Mouse (Mus musculus): Measurements from ENCODE around the gene Zfp94.
A peak's percentile ranks its signal among the peaks of the same experiment; 100 is the strongest.

- TF ChIP-seq CTCF (IDR thresholded peaks at IDR 0.05; ENCODE audit: low read depth) (peak; percentile 95), EP300 (IDR thresholded peaks at IDR 0.05; ENCODE audit: low read depth) (no peak)
Measured at GRCm38 (mm10) chr7:24357899-24358298, 41.4 kb upstream of the Zfp94 start.

All from liver, embryonic 14.5 days (tissue).